Mouse (Mus musculus) heart, embryonic 16.5 days (tissue): ENCODE results near the gene A2ml1. TPM values are rescaled to one million over a fixed set of nuclear protein-coding genes. Genes with fewer than 3 reads are reported as not detected.

Source experiments
- ATAC-seq: fragments of 200-750 bp; cut with Nextera tagmentation; replicated peaks from 2 replicates; pipeline ENCODE4 v1.8.0; 2017; ENCODE audit warnings: moderate number of reproducible peaks; ENCODE audit not compliant: insufficient read depth, low FRiP score; ENCODE audit errors: extremely low read depth
- H3K27ac ChIP-seq: fragments of 300-500 bp; sonication (generic); 2 replicates; pipeline ENCODE4 v1.5.1; 2014; ENCODE audit warnings: mild to moderate bottlenecking, low read length, control low read depth, moderate library complexity
- H3K27me3 ChIP-seq: fragments of 300-500 bp; sonication (generic); 2 replicates; pipeline ENCODE4 v1.6.1; 2014; ENCODE audit warnings: low read length, mixed read lengths; ENCODE audit not compliant: control insufficient read depth, insufficient read depth
- H3K36me3 ChIP-seq: fragments of 300-500 bp; sonication (generic); 2 replicates; pipeline ENCODE4 v1.6.1; 2014; ENCODE audit not compliant: control insufficient read depth, insufficient read depth
- H3K4me1 ChIP-seq: fragments of 300-500 bp; sonication (generic); 2 replicates; pipeline ENCODE4 v1.6.1; 2014; ENCODE audit warnings: low read length, mixed read lengths; ENCODE audit not compliant: control insufficient read depth, insufficient read depth
- H3K4me2 ChIP-seq: fragments of 300-500 bp; sonication (generic); 2 replicates; pipeline ENCODE4 v1.6.1; 2014; ENCODE audit warnings: low read depth, mild to moderate bottlenecking, control low read depth, low read length
- H3K4me3 ChIP-seq: fragments of 300-500 bp; sonication (generic); 2 replicates; pipeline ENCODE4 v1.5.1; 2014; ENCODE audit warnings: mild to moderate bottlenecking, control low read depth, low read length
- H3K9ac ChIP-seq: fragments of 300-500 bp; sonication (generic); 2 replicates; pipeline ENCODE4 v1.6.1; 2014; ENCODE audit warnings: low read length, control low read depth
- H3K9me3 ChIP-seq: fragments of 300-500 bp; sonication (generic); replicated peaks from 2 replicates; pipeline ENCODE4 v1.6.1; 2016; ENCODE audit warnings: low read length; ENCODE audit not compliant: control insufficient read depth
- WGBS: fragments of 180-500 bp; shearing (Covaris S2); extraction: QIAGEN DNeasy Blood & Tissue Kit; methylation state at CpG from one replicate; pipeline ENCODE4 v1.1.7; 2014; 5-methylcytosine and 5-hydroxymethylcytosine counted together
- polyA plus RNA-seq: library from polyadenylated mRNA; unstranded; fragments of >200 nt; fragmentation: Nextera tagmentation; extraction: Ambion mirVana; gene quantifications from 2 replicates; pipeline ENCODE4 v1.2.1, GENCODE M21; 2015

The A2ml1 gene
- polyA plus RNA-seq, 1 experiment from 2014 or later: 2.0 TPM

- ATAC-seq: no peak
- no peaks in the 10 kb centered on the region for H3K4me1 ChIP-seq
- H3K4me3 ChIP-seq: no peak overlapping the region
- WGBS: 78% methylated on average over 9 of the region's 9 CpGs
- no peak overlapping the region for H3K9ac ChIP-seq
- no peak overlapping the region for H3K27ac ChIP-seq
- no peaks in the 10 kb centered on the region for H3K36me3 ChIP-seq
- H3K4me2 ChIP-seq: no peak overlapping the region
- H3K27me3 ChIP-seq: no peaks in the 10 kb centered on the region
- no peaks in the 10 kb centered on the region for H3K9me3 ChIP-seq
Measured at GRCm38 (mm10) chr6:128577301-128577700, 4.1 kb downstream of the A2ml1 start.

- Histone ChIP-seq H3K9ac (no peak overlapping the region), H3K9me3 (no peaks in the 10 kb centered on the region), H3K4me3 (no peak overlapping the region), H3K4me2 (no peak overlapping the region), H3K27ac (no peak overlapping the region), H3K27me3 (no peaks in the 10 kb centered on the region), H3K4me1 (no peaks in the 10 kb centered on the region), H3K36me3 (no peaks in the 10 kb centered on the region)
- WGBS: 81% methylated on average over 11 of the region's 11 CpGs
- ATAC-seq: no peak
Measured at GRCm38 (mm10) chr6:128566589-128566988, 14.8 kb downstream of the A2ml1 start.

DNA sequence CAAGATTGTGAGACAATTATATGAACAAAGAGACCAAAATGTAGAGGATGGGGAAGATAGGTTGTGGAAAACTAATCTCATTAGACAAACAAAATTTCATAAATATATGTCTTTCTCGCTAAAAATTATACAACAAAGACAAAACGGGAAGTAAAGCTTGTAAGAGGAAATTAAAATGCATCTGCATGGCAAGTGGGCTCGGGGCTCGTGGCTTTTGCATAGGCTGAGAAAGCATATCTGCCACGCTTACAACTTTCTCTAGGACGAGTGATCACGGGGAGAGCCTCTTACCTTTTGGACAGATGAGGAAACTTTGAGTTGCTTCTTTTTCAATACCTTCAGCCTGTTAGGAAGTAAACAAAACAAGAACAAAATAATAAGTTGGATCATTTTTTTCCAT is 27.4 kb downstream of the A2ml1 start:
- ATAC-seq: no peak
- H3K27ac ChIP-seq: no peak overlapping the region
- no peak overlapping the region for H3K4me3 ChIP-seq
- H3K36me3 ChIP-seq: no peaks in the 10 kb centered on the region
- WGBS: 76% methylated on average over 7 of the region's 7 CpGs
- H3K4me1 ChIP-seq: no peaks in the 10 kb centered on the region
- no peak overlapping the region for H3K4me2 ChIP-seq
- H3K27me3 ChIP-seq: no peaks in the 10 kb centered on the region
- no peak overlapping the region for H3K9ac ChIP-seq
- no peaks in the 10 kb centered on the region for H3K9me3 ChIP-seq

DNA sequence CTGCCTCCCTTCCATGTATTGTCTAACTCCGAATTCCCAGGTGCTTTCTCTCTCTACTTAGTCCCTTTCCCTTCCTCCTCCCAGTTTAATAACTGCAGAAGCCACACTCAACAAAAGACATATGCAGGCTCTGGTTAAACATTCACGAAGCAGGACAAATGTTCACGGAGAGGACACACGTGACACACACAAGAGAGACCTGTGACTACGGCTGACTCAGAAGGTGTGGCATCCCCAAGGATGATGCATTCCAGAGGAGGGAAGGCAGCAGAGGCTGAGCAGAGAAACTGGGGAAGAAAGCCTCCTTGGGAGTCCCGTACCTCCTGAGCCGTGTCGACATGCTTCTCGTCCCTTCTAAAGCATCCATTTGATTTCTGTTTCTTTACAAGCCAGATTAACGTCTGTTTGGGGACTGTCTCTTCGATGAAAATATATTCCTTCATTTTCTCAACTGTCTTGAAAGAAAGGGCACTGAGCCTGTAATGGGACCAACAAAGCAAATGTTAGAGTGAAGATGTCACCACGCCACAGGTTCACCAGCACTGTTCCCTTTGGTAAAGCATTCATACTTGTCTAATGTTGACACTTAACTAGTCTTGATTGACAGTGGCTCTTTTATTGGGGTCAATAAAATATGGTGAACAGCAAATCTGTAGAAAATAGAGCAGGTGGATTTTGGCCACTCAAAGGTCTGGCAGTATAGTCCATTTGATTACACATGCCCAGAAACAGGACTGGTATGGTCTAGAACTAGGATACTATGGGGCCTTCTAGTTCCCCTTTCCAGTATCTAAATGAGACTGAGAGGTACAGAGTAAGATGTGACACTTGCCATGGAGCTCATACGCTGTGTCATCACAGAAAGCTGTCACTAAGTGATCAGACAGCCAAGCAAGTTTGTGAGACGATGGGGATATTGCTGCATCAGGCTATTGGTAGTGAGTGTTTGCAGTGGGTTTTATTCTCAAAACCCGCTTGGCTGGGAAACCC is 31.6 kb downstream of the A2ml1 start:
- no peak overlapping the region for H3K27ac ChIP-seq
- no peaks in the 10 kb centered on the region for H3K9me3 ChIP-seq
- H3K4me2 ChIP-seq: no peak overlapping the region
- WGBS: 73% methylated on average over 15 of the region's 15 CpGs
- H3K4me3 ChIP-seq: no peak overlapping the region
- no peaks in the 10 kb centered on the region for H3K36me3 ChIP-seq
- H3K27me3 ChIP-seq: no peaks in the 10 kb centered on the region
- no peak for ATAC-seq
- no peak overlapping the region for H3K9ac ChIP-seq
- H3K4me1 ChIP-seq: no peaks in the 10 kb centered on the region

DNA sequence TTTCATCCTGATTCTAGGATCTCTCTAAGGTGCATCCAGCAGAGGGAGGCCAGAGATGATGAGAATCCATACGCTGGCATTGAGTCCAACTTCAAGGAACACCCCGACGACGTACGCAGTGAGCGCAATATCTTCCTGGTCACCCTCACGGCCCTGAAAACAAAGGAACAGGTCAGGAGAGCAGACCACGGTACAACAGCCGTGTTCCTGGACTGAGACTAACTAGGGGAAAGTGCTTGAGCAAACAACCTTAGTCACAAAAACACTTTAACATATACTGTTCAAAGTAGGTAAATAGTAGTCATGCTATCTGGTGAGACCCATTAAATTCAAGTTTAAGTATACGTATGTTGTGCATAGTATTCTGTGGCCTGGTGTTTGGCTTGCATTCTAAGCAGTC is 32.9 kb downstream of the A2ml1 start:
- Histone ChIP-seq H3K9ac (no peak overlapping the region), H3K4me3 (no peak overlapping the region), H3K27ac (no peak overlapping the region), H3K4me2 (no peak overlapping the region), H3K9me3 (no peaks in the 10 kb centered on the region), H3K36me3 (no peaks in the 10 kb centered on the region), H3K4me1 (no peaks in the 10 kb centered on the region), H3K27me3 (no peaks in the 10 kb centered on the region)
- ATAC-seq: no peak
- 89% methylated on average over 10 of the region's 10 CpGs for WGBS

- Histone ChIP-seq H3K27me3 (no peaks in the 10 kb centered on the region), H3K9me3 (no peaks in the 10 kb centered on the region), H3K4me3 (no peak overlapping the region), H3K36me3 (no peaks in the 10 kb centered on the region), H3K27ac (no peak overlapping the region), H3K4me1 (no peaks in the 10 kb centered on the region), H3K4me2 (no peak overlapping the region), H3K9ac (no peak overlapping the region)
- WGBS: 80% methylated on average over 4 of the region's 4 CpGs
- no peak for ATAC-seq
Measured at GRCm38 (mm10) chr6:128545402-128545801, 36.0 kb downstream of the A2ml1 start.

GRCm38 (mm10) chr6:128543226-128543625 is 38.2 kb downstream of the A2ml1 start:
- Histone ChIP-seq H3K36me3 (no peaks in the 10 kb centered on the region), H3K4me1 (no peaks in the 10 kb centered on the region), H3K4me3 (no peak overlapping the region), H3K27me3 (no peaks in the 10 kb centered on the region), H3K27ac (no peak overlapping the region), H3K9ac (no peak overlapping the region), H3K4me2 (no peak overlapping the region), H3K9me3 (no peaks in the 10 kb centered on the region)
- 74% methylated on average over 13 of the region's 13 CpGs for WGBS
- ATAC-seq: no peak

DNA sequence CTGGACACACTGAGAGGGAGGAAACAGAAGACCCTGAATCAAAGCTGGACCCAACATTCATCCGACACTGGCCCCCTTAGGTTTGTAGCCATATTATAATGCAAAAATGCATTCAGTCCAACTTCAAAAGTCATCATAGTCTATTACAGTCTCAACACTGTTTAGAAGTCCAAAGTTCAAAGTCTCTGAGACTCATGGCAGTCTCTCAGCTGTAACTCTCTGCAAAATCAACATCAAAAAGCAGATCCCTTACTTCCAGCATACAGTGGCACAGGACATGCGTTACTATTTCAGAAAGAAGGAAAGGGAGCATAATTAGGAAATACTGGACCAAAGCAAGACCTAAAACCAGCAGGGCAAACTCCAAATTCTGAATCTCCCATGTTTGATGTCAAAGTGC is 46.2 kb downstream of the A2ml1 start:
- Histone ChIP-seq H3K27me3 (no peaks in the 10 kb centered on the region), H3K4me3 (no peak overlapping the region), H3K36me3 (no peaks in the 10 kb centered on the region), H3K9me3 (no peaks in the 10 kb centered on the region), H3K4me1 (no peaks in the 10 kb centered on the region), H3K4me2 (no peak overlapping the region), H3K9ac (no peak overlapping the region), H3K27ac (no peak overlapping the region)
- 83% methylated on average over 2 of the region's 2 CpGs for WGBS
- ATAC-seq: no peak

DNA sequence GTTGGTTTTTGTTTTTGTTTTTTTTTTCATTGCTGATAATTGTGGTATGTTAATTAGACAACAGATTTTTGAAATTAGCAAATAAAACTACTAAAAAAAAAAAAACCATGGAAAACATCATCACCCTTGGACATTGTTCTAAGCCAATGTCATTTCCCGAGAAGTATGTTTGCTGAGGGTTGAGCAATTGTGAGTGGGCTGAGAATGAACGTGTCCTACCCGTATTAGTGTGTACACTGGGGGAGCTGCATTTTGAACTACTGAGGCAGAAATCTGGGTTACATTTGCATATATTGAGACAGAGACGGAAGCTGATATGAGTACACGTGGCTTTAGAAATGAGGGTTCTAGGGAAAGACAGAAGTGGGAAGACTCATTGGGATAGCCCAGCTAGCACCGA is 48.1 kb downstream of the A2ml1 start:
- Histone ChIP-seq H3K27me3 (no peaks in the 10 kb centered on the region), H3K27ac (no peak overlapping the region), H3K9me3 (no peaks in the 10 kb centered on the region), H3K4me1 (peaks cover 5% of the 10 kb centered on the region; the same call in 1 of the 2 replicates), H3K4me2 (no peak overlapping the region), H3K36me3 (no peaks in the 10 kb centered on the region), H3K4me3 (no peak overlapping the region), H3K9ac (no peak overlapping the region)
- no peak for ATAC-seq
- 86% methylated on average over 6 of the region's 6 CpGs for WGBS
